Mouse (Mus musculus): ENCODE results near the gene 1700008O03Rik.
A peak's percentile ranks its signal among the peaks of the same experiment; 100 is the strongest.

1700008O03Rik gene

GRCm38 (mm10) chr7:44375793-44376192 is 9.8 kb downstream of the 1700008O03Rik start:
- DNase-seq (ENCODE audit: low spot score in 2 of 2): no peak

DNA sequence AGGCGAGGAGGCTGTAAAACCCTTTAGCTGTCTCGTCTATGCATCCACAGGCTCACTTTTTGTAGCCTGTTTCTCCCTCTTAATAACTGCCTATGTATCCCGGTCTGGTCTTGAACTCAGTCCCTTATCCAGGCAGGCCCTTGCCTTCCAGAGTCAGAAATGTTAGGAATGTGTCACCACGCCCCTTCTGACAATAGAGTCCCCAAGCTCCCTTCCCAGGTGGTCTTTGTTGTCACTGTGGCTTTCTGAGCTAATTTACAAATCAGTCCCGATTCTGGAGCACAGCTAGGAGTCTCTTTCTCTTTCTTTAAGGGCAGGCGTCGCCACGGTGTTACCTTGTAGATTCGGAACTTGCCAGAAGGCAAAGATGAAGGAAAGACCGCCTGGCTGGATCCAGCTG is 10.4 kb downstream of the 1700008O03Rik start:
- no peak for DNase-seq (ENCODE audit: low spot score in 2 of 2)

DNA sequence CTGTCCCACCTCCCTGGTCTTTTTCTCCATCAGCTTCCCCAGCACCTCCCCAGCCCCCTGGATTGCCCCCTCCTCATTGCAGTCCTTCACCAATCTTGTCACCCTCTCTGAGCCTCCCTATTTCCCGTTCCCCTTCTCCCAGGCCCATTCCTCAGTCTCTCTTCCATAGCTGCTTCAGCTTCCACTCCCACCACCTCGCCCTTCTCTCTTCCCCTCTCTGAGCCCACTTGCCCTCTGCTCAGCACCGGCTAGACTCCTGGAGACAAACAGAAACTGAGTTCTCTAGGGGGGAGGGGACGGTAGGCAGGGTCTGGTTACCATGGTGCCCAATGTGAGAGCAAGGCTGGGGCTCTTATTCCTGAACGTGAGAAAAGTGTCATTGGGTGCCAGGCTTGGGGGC is 10.9 kb downstream of the 1700008O03Rik start:
- DNase-seq (ENCODE audit: low spot score in 2 of 2): no peak

DNA sequence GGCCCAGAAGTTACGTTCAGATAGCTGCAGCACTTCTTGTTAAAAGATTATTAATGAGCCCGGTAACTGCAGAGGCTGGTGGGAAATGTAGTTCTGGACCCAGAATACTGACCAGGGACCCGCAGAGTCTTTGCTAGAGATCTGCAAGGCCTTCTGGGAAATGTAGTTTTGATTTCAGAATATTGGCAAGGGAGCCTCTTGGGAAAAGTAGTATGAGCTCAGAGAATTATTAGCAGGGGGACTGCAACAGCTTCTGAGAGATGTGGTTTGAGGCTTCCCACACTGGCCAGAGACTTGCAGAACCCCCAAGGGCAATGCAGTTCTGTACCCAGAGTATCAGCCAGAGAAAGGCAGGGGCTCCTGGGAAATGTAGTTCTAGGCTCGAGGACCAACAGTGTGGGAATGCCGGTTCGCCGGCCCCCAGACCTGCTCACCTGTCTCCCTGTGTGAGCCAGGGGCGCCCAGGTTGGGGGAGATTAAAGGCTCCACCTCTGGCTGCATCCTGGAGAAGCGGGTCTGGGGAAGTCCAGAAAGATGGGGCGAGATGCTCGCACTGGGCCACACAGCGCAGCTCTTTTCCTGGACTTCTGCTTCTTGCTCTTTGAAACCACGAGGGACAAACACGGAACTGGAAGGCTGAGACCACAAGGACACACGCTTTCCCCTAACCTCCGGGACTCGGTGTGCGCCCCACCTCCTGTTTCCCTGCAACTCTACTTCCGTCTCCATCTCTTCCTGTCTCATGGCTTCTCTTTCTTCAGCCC is 11.5 kb downstream of the 1700008O03Rik start:
- peak; percentile 90 to 92 for DNase-seq (ENCODE audit: low spot score in 2 of 2)

DNA sequence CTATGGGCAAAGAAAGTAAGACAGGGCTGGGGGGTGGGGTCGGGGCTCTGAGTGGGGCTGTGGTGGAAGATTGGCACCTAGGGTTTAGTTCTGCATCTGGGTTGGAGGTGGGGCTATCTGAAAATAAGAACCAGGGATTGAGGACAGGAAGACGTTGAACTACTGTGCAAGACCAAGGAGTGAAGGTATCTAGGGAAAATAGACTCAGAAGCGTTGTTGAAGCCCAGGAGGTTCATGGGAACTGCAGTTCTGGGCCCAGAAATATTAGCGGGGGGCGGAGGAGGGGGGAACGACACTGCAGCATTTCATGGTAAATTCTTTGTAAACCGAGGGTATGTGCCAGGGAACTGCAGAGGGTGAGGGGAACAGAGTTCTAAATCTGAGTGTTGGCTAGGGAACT is 12.2 kb downstream of the 1700008O03Rik start:
- no peak for DNase-seq (ENCODE audit: low spot score in 2 of 2)

GRCm38 (mm10) chr7:44372678-44373077 is 12.9 kb downstream of the 1700008O03Rik start:
- DNase-seq (ENCODE audit: low spot score in 2 of 2): no peak

GRCm38 (mm10) chr7:44360792-44361301 is 24.8 kb downstream of the 1700008O03Rik start:
- no peak for DNase-seq (ENCODE audit: low spot score in 2 of 2)

- DNase-seq (ENCODE audit: low spot score in 2 of 2): peak; percentile 89
Measured at GRCm38 (mm10) chr7:44359908-44360672, 25.5 kb downstream of the 1700008O03Rik start.

GRCm38 (mm10) chr7:44358886-44359654 is 26.6 kb downstream of the 1700008O03Rik start:
- no peak for DNase-seq (ENCODE audit: low spot score in 2 of 2)

- no peak for DNase-seq (ENCODE audit: low spot score in 2 of 2)
Measured at GRCm38 (mm10) chr7:44358012-44358411, 27.6 kb downstream of the 1700008O03Rik start.

DNA sequence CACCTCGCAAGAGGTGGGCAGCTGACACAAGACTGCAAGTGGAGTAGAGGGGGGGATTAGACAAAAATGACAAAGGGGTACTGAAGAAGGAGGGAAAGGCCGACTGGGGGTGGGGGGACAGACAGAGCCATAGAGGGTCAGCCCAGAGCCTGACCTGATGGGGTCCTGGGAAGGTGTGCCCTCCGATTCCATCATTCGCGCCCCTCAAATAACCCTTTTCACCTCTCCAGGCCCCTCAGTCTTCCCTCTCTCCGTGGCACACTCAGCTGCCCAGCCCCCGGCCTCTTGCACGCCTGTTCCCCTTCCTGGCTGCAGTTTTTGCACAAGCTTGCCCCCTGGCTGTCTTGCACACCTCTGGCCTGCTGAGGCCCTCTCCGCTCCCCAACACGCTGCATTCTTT is 28.1 kb downstream of the 1700008O03Rik start:
- no peak for DNase-seq (ENCODE audit: low spot score in 2 of 2)

- DNase-seq (ENCODE audit: low spot score in 2 of 2): no peak
Measured at GRCm38 (mm10) chr7:44356590-44357481, 28.8 kb downstream of the 1700008O03Rik start.

DNA sequence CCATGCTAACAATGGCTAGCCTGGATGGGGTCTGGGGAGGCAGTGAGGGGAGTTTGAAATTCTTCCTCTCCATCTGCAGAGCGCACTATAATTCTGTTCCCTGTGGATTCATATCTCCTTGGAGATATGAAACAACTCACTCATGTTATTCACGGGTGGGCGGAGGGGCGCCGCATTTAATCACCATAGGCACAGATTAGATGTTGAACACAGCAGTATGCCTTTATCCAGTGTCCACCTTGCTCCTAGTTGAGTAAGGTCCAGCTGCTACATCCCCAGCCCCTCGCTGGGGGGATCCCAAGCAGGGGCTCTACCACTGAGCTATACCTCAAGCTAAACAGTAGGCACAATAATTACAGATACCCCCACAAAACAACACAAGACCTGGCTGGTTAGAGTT is 30.2 kb downstream of the 1700008O03Rik start:
- DNase-seq (ENCODE audit: low spot score in 2 of 2): no peak

DNA sequence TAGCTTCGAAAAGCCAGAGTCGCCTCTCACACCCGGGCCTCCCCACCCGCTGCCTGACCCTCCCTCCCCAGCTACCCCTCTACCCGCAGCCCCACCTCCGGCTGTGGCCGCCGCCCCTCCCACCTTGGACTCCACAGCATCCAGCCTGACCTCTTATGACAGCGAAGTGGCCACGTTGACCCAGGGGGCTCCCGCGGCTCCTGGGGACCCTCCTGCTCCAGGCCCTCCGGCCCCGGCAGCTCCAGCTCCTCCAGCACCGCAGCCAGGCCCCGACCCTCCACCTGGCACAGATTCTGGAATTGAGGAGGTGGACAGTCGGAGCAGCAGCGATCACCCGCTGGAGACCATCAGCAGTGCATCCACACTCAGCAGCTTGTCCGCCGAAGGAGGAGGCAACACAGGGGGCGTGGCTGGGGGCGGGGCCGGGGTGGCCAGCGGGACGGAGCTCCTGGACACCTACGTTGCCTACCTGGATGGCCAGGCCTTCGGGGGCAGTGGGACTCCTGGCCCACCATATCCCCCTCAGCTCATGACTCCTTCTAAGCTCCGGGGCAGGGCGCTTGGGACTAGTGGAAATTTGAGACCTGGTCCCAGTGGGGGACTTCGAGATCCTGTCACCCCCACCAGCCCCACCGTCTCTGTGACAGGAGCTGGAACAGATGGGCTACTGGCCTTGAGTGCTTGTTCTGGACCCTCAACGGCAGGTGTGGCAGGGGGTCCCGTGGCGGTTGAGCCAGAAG is 31.8 kb downstream of the 1700008O03Rik start:
- no peak for DNase-seq (ENCODE audit: low spot score in 2 of 2)

GRCm38 (mm10) chr7:44352750-44353600 is 32.6 kb downstream of the 1700008O03Rik start:
- no peak for DNase-seq (ENCODE audit: low spot score in 2 of 2)

GRCm38 (mm10) chr7:44351881-44352749 is 33.5 kb downstream of the 1700008O03Rik start:
- DNase-seq (ENCODE audit: low spot score in 2 of 2): no peak

- DNase-seq (ENCODE audit: low spot score in 2 of 2): peak; percentile 63 to 76
Measured at GRCm38 (mm10) chr7:44350957-44351711, 34.5 kb downstream of the 1700008O03Rik start.

DNA sequence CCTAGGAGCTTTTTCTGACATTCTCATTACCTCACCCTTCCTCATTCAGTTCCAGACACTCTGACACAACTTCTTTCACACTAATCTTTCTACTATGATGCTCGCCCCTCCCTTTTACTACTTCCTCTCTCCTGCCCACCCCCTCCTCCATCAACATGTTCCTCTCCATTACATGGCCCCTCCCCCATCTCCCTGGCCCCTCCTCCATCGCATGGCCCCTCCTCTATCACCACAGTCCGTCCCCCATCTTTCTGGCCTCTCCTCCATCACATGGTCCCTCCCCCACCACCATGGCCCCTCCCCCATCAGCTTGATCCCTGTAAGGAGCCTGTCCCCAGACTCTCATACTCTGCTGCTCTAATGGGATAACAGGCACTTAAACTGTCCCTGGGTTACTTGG is 36.6 kb downstream of the 1700008O03Rik start:
- no peak for DNase-seq (ENCODE audit: low spot score in 2 of 2)
